Mouse (Mus musculus) liver, embryonic 12.5 days (tissue): Measurements from ENCODE around the gene Cercam. TPM values are rescaled to one million over a fixed set of nuclear protein-coding genes. Genes with fewer than 3 reads are reported as not detected.
"Not testable (repeated sequence)": the region's sequence is repeated elsewhere in the genome, so short reads cannot be mapped to it uniquely, and the experiment has no call there.

Experiments used
- ATAC-seq: fragments of 200-750 bp; cut with Nextera tagmentation; 2 replicates; pipeline ENCODE4 v1.8.0; 2017; ENCODE audit warnings: moderate number of reproducible peaks, mild to moderate bottlenecking, moderate library complexity
- H3K27ac ChIP-seq: fragments of 300-500 bp; sonication (generic); 2 replicates; pipeline ENCODE4 v1.5.1; 2016; ENCODE audit warnings: mild to moderate bottlenecking
- H3K27me3 ChIP-seq: fragments of 300-500 bp; sonication (generic); replicated peaks from 2 replicates; pipeline ENCODE4 v1.6.1; 2016; ENCODE audit warnings: mild to moderate bottlenecking, moderate library complexity
- H3K36me3 ChIP-seq: fragments of 300-500 bp; sonication (generic); 2 replicates; pipeline ENCODE4 v1.6.1; 2016; ENCODE audit warnings: mild to moderate bottlenecking, moderate library complexity
- H3K4me1 ChIP-seq: fragments of 300-500 bp; sonication (generic); 2 replicates; pipeline ENCODE4 v1.6.1; 2016
- H3K4me2 ChIP-seq: fragments of 300-500 bp; sonication (generic); 2 replicates; pipeline ENCODE4 v1.6.1; 2016; ENCODE audit warnings: mild to moderate bottlenecking, moderate library complexity
- H3K4me3 ChIP-seq: fragments of 300-500 bp; sonication (generic); 2 replicates; pipeline ENCODE4 v1.5.1; 2016; ENCODE audit warnings: mild to moderate bottlenecking, moderate library complexity
- H3K9ac ChIP-seq: fragments of 300-500 bp; sonication (generic); 2 replicates; pipeline ENCODE4 v1.6.1; 2016; ENCODE audit warnings: mild to moderate bottlenecking, moderate library complexity
- H3K9me3 ChIP-seq: fragments of 300-500 bp; sonication (generic); replicated peaks from 2 replicates; pipeline ENCODE4 v1.6.1; 2016; ENCODE audit warnings: mild to moderate bottlenecking, moderate library complexity
- WGBS: fragments of 180-500 bp; shearing (Covaris S2); methylation state at CpG from one replicate; pipeline ENCODE4 v1.1.7; 2016; ENCODE audit not compliant: insufficient replicate concordance; 5-methylcytosine and 5-hydroxymethylcytosine counted together
- polyA plus RNA-seq: library from polyadenylated mRNA; unstranded; fragments of >200 nt; fragmentation: Nextera tagmentation; extraction: Ambion mirVana; gene quantifications from 2 replicates; pipeline ENCODE4 v1.2.1, GENCODE M21; 2016

The Cercam gene
- polyA plus RNA-seq, 1 experiment from 2014 or later: 47.2 TPM

DNA sequence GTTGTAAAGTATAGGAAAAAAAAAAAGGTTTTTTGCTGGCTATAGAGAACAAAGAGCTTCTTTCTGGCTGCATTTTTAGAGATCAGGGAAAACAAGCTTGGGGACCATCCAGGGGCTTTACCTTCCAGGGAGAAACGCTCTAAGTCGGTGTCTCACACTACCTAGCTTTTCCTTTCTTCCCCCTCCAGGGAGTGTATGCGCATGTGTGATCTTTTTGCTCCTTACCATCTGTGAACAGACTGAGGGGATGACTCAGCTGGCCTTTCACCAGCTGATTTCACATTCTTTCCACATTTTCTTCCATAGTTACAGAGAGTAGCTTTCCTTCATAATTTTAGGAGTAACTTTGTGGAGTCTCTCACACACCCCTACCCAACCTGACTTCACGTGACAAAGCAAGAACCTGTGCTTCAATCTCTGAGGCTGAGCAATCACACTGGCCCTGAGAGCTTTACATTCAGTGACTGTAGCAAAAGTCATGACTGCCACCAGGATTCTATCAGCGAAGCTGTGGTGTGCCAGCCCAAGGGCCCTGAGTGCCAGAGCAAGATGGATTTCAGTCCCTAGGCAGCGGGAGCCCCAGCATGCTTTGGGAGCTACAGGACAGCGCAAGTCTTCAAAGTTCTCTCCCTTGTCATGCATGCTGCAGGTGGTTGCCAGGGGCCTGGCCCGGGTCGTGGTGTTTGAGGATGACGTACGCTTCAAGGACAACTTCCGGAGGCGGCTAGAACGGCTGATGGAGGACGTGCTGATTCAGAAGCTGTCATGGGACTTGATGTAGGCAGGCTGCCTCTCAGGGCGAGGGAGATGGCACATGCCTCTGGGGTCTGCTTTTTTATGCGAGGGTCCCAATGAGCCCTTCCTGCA, 11.2 kb downstream of the Cercam start:
- Histone ChIP-seq H3K4me3 (no peak overlapping the region), H3K9me3 (no peaks in the 10 kb centered on the region), H3K27me3 (no peaks in the 10 kb centered on the region), H3K27ac (no peak overlapping the region), H3K9ac (no peak overlapping the region), H3K4me2 (no peak overlapping the region), H3K36me3 (peaks cover 67% of the 10 kb centered on the region), H3K4me1 (no peaks in the 10 kb centered on the region)
- 73% methylated on average over 17 of the region's 17 CpGs for WGBS
- no peak for ATAC-seq

DNA sequence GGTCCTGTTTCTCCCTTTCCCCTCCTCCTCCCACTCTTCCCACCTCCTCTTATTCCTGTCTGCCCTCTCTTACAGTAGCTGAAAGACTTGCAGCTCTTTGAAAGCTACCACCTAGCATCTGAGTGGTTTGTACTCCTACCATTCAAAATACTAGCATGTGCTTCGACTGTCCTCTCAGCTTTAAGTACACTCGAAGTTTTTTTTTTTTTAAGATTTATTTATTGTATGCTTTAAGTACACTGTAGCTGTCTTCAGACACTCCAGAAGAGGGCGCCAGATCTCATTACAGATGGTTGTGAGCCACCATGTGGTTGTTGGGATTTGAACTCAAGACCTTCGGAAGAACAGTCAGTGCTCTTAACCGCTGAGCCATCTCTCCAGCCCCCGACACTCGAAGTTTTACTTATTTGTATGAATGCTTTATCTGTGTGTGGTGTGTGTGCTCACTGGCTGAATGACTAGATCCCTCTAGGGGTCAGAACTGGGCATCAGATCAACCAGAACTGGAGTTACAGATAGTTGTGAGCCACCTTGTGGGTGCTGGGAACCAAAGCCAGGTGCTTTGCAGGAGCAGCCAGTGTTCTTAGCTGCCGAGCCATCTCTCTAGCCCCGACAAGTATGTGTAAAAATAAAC, 17.8 kb downstream of the Cercam start:
- peaks cover 21% of the 10 kb centered on the region for H3K4me1 ChIP-seq
- H3K4me3 ChIP-seq, H3K4me2 ChIP-seq, H3K36me3 ChIP-seq, H3K9ac ChIP-seq, H3K27ac ChIP-seq, ATAC-seq, H3K9me3 ChIP-seq: not testable (repeated sequence)
- WGBS: 62% methylated on average over 9 of the region's 9 CpGs
- peaks cover 16% of the 10 kb centered on the region for H3K27me3 ChIP-seq

DNA sequence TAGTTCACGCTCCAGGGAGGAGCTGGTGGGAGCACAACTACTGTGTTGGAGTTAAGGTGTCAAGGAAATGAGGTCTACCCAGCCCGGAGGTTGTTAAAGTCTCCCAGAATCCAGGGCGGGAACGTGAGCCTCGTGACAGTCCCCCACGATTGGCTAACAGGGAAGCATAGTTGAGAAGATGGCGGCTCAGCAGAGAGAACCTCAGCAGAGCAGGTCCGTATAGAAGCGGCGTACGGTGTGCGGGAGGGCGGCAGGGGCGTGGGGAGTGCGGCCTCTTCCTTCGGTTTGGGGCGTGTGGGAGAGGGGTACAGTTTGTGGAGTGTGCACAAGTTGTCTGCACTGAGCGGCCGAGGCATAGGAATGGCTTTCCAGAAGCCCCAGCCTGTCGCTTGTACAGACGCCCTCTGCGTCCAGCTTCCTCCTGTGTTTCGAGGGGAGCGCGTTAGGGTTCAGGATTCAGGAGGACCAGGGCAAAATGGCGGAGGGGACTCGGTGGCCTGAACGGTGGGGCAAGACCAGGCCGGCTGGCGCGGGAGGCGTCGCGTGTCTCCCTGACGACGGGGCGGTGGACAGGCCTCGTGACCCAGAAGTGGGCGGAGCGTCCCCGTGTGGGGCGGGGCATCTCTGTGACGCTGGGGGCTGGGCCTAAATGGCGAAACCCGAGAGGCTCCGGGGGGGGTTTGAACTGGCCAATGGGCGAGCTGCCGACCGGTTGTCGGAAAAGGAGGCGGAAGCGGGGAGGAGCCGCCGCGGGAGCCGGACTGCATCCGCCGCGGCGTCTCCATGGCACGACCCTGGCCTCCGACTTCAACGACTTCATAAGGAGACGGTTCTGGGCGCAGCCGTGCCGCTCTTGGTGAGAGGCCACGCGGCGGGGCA, 20.3 kb downstream of the Cercam start, which contains the start of gene Odf2:
Gene Odf2, plus strand, starts transcription at position 156 of the 879 bp plus-strand sequence.
- Histone ChIP-seq H3K4me1 (peaks cover 25% of the 10 kb centered on the region), H3K9me3 (no peaks in the 10 kb centered on the region), H3K27me3 (peaks cover 16% of the 10 kb centered on the region), H3K9ac (peak within 1 kb of the TSS; percentile 97), H3K4me3 (peak within 1 kb of the TSS; percentile 100), H3K36me3 (peaks cover 32% of the 10 kb centered on the region), H3K4me2 (peak within 1 kb of the TSS; percentile 93), H3K27ac (peak within 1 kb of the TSS; percentile 94)
- 1% methylated on average over 70 of the region's 70 CpGs for WGBS
- peak; percentile 82 for ATAC-seq

GRCm38 (mm10) chr2:29889991-29890833, 21.2 kb downstream of the Cercam start:
- peak; percentile 94 for ATAC-seq
- H3K4me2 ChIP-seq: peak overlapping the region; percentile 93
- H3K4me3 ChIP-seq: peak overlapping the region; percentile 100
- H3K9ac ChIP-seq: peak overlapping the region; percentile 97
- H3K4me1 ChIP-seq: peaks cover 25% of the 10 kb centered on the region
- H3K27ac ChIP-seq: peak overlapping the region; percentile 94
- peaks cover 41% of the 10 kb centered on the region for H3K36me3 ChIP-seq
- under 1% methylated on average over 56 of the region's 61 CpGs for WGBS
- no peaks in the 10 kb centered on the region for H3K9me3 ChIP-seq
- peaks cover 16% of the 10 kb centered on the region for H3K27me3 ChIP-seq

- Histone ChIP-seq H3K27me3 (peaks cover 14% of the 10 kb centered on the region), H3K4me3 (no peak overlapping the region), H3K4me2 (peak overlapping the region; percentile 93), H3K9ac (no peak overlapping the region), H3K9me3 (no peaks in the 10 kb centered on the region), H3K4me1 (peaks cover 25% of the 10 kb centered on the region), H3K36me3 (peaks cover 55% of the 10 kb centered on the region), H3K27ac (0 out of 2 replicates have a peak overlapping the region, but pooled peaks have one; percentile 2)
- 91% methylated on average over 6 of the region's 6 CpGs for WGBS
- ATAC-seq: no peak
Measured at GRCm38 (mm10) chr2:29891773-29892172, 22.8 kb downstream of the Cercam start.

- no peak overlapping the region for H3K9ac ChIP-seq
- no peak for ATAC-seq
- H3K36me3 ChIP-seq: peaks cover 98% of the 10 kb centered on the region
Measured at GRCm38 (mm10) chr2:29896071-29896470, 27.1 kb downstream of the Cercam start.

DNA sequence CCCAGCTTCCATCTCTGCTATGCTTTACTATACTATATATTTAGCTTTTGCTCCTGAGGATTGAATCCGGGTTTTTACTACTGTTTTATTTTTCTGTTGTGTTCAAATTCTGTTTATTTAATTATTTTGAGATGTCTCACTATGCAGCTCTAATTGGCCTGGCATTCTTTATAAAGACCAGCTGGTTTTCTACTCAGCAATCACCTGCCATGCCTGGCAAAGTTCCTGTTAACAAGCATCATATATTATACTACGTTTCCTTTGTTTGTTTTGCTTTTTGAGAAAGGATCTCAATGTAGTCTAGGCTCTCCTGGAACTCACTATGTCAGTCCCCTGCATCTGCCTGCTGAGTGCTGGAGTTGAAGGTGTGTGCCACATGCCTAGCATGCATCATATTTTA, 28.4 kb downstream of the Cercam start:
- 85% methylated on average over 2 of the region's 2 CpGs for WGBS
- Histone ChIP-seq H3K27me3 (no peaks in the 10 kb centered on the region), H3K4me3 (no peak overlapping the region), H3K9ac (no peak overlapping the region), H3K27ac (no peak overlapping the region), H3K9me3 (no peaks in the 10 kb centered on the region), H3K4me2 (no peak overlapping the region), H3K36me3 (peaks cover 99% of the 10 kb centered on the region), H3K4me1 (no peaks in the 10 kb centered on the region)
- no peak for ATAC-seq

More at GRCm38 (mm10) chr2:29896071-29896470, 27.1 kb downstream of the Cercam start:
- Histone ChIP-seq H3K4me3 (no peak overlapping the region), H3K4me2 (no peak overlapping the region), H3K27me3 (no peaks in the 10 kb centered on the region), H3K27ac (no peak overlapping the region), H3K4me1 (peaks cover 10% of the 10 kb centered on the region), H3K9me3 (no peaks in the 10 kb centered on the region)
- 96% methylated on average over 1 of the region's 1 CpGs for WGBS

- no peaks in the 10 kb centered on the region for H3K9me3 ChIP-seq
- no peak for ATAC-seq
- H3K4me1 ChIP-seq: no peaks in the 10 kb centered on the region
- WGBS: 93% methylated on average over 1 of the region's 1 CpGs
- H3K36me3 ChIP-seq: peaks cover 99% of the 10 kb centered on the region
- H3K27ac ChIP-seq: no peak overlapping the region
- no peaks in the 10 kb centered on the region for H3K27me3 ChIP-seq
- H3K9ac ChIP-seq: no peak overlapping the region
- no peak overlapping the region for H3K4me3 ChIP-seq
- no peak overlapping the region for H3K4me2 ChIP-seq
Measured at GRCm38 (mm10) chr2:29898081-29898480, 29.1 kb downstream of the Cercam start.

GRCm38 (mm10) chr2:29902194-29902593, 33.2 kb downstream of the Cercam start:
- Histone ChIP-seq H3K9ac (no peak overlapping the region), H3K27me3 (no peaks in the 10 kb centered on the region), H3K4me1 (no peaks in the 10 kb centered on the region), H3K36me3 (peaks cover 100% of the 10 kb centered on the region), H3K4me3 (no peak overlapping the region), H3K9me3 (no peaks in the 10 kb centered on the region), H3K4me2 (no peak overlapping the region), H3K27ac (no peak overlapping the region)
- no peak for ATAC-seq
- 89% methylated on average over 10 of the region's 10 CpGs for WGBS

DNA sequence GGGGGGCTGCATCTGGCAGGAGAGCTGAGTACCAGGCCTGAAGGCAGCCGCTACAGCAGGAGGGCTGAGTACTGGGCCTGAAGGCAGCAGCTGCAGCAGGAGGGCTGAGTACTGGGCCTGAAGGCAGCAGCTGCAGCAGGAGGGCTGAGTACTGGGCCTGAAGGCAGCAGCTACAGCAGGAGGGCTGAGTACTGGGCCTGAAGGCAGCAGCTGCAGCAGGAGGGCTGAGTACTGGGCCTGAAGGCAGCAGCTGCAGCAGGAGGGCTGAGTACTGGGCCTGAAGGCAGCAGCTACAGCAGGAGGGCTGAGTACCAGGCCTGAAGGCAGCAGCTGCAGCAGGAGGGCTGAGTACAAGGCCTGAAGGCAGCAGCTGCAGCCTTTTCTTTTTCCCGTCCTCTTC, 39.2 kb downstream of the Cercam start:
- H3K27me3 ChIP-seq, H3K9me3 ChIP-seq, H3K27ac ChIP-seq, H3K4me1 ChIP-seq, ATAC-seq, H3K9ac ChIP-seq, H3K4me3 ChIP-seq, H3K4me2 ChIP-seq: not testable (repeated sequence)
- H3K36me3 ChIP-seq: peaks cover 94% of the 10 kb centered on the region
- WGBS: 88% methylated on average over 2 of the region's 2 CpGs

- peaks cover 94% of the 10 kb centered on the region for H3K36me3 ChIP-seq
- WGBS: 83% methylated on average over 2 of the region's 2 CpGs
- no peaks in the 10 kb centered on the region for H3K27me3 ChIP-seq
- no peak overlapping the region for H3K4me3 ChIP-seq
- ATAC-seq: no peak
- H3K27ac ChIP-seq: no peak overlapping the region
- H3K9me3 ChIP-seq: no peaks in the 10 kb centered on the region
- H3K9ac ChIP-seq: no peak overlapping the region
- no peak overlapping the region for H3K4me2 ChIP-seq
- no peaks in the 10 kb centered on the region for H3K4me1 ChIP-seq
Measured at GRCm38 (mm10) chr2:29910042-29910441, 41.1 kb downstream of the Cercam start.
